In genomic region chr6:8511447-8511846, GRCm38 (mm10) we compare ENCODE assay signal across 8 mouse cellular contexts. TPM values are rescaled to one million over a fixed set of nuclear protein-coding genes. Genes with fewer than 3 reads are reported as not detected.
A peak's percentile ranks its signal among the peaks of the same experiment; 100 is the strongest.
DNase-seq lines count a peak whose midpoint lies in the region; ATAC-seq and TF ChIP-seq lines count a peak whose summit lies in the region.

No protein-coding gene starts in this region.

- H3K27me3 ChIP-seq in CH12.LX (replicated peaks): no peaks in the 10 kb centered on the region
- H3K27me3 ChIP-seq in forebrain, embryonic 16.5 days (replicated peaks; ENCODE audit: control insufficient read depth, insufficient read depth, low read length): no peaks in the 10 kb centered on the region
- no peaks in the 10 kb centered on the region for H3K27me3 ChIP-seq in liver, postnatal 0 days (ENCODE audit: insufficient read depth, low read length)

- peaks cover 5 to 38% of the 10 kb centered on the region in 2 experiments; a peak in 3 of 4 replicates for H3K4me1 ChIP-seq in CH12.LX (ENCODE audit: control insufficient read depth in 1 of 2, insufficient read depth in 2 of 2)
- peaks cover 14% of the 10 kb centered on the region for H3K4me1 ChIP-seq in forebrain, embryonic 16.5 days (replicated peaks; ENCODE audit: control insufficient read depth, insufficient read depth, low read length)
- peaks cover 15% of the 10 kb centered on the region for H3K4me1 ChIP-seq in liver, postnatal 0 days (ENCODE audit: insufficient read depth)

- WGBS in forebrain, embryonic 16.5 days: 2% methylated on average over 3 of the region's 3 CpGs
- 47% methylated on average over 3 of the region's 3 CpGs for WGBS in liver, postnatal 0 days (ENCODE audit: insufficient replicate concordance)

- no peak for ATAC-seq in forebrain, embryonic 16.5 days
- no peak for ATAC-seq in liver, postnatal 0 days
- ATAC-seq in activated CD4-positive, CD25-positive, alpha-beta regulatory T cell, adult 4 months: no peak

- no peak for TF ChIP-seq EP300 in CH12.LX (IDR thresholded peaks at IDR 0.05; ENCODE audit: low read length)
- no peak for TF ChIP-seq EP300 in liver, postnatal 0 days (IDR thresholded peaks at IDR 0.05; ENCODE audit: low read depth)

- H3K36me3 ChIP-seq in CH12.LX (replicated peaks in 1 of 2; ENCODE audit: control insufficient read depth in 1 of 2, insufficient read depth in 1 of 2, low read length in 1 of 2): no peaks in the 10 kb centered on the region
- H3K36me3 ChIP-seq in forebrain, embryonic 16.5 days (ENCODE audit: control insufficient read depth, insufficient read depth): no peaks in the 10 kb centered on the region
- no peaks in the 10 kb centered on the region for H3K36me3 ChIP-seq in liver, postnatal 0 days (replicated peaks; ENCODE audit: insufficient read depth, low read length)

- no peak for TF ChIP-seq POLR2A in CH12.LX (IDR thresholded peaks at IDR 0.05; ENCODE audit: low read depth, low read length)

- peak overlapping the region; percentile 81 to 95 (median 89) for H3K4me3 ChIP-seq in CH12.LX (replicated peaks in 1 of 3; ENCODE audit: low read depth in 2 of 3, low read length in 2 of 3, poor library complexity in 1 of 3)
- peak overlapping the region; percentile 92 for H3K4me3 ChIP-seq in forebrain, embryonic 16.5 days (replicated peaks; ENCODE audit: low read length)
- peak overlapping the region; percentile 83 for H3K4me3 ChIP-seq in liver, postnatal 0 days (ENCODE audit: low read depth, low read length)

- no peaks in the 10 kb centered on the region for H3K9me3 ChIP-seq in CH12.LX (replicated peaks; ENCODE audit: low read length)
- H3K9me3 ChIP-seq in forebrain, embryonic 16.5 days (ENCODE audit: control insufficient read depth, low read length): no peaks in the 10 kb centered on the region
- H3K9me3 ChIP-seq in liver, postnatal 0 days (ENCODE audit: low read length): no peaks in the 10 kb centered on the region

- no peak for TF ChIP-seq RAD21 in CH12.LX (IDR thresholded peaks at IDR 0.05; ENCODE audit: low read depth, low read length)

- dilution Hi-C loops in CH12.LX (cut with MboI; ENCODE audit: extremely low pct_ligation_motif_present, extremely low pct_unique_long_range_greater_than_20kb, low sequenced_read_pairs): no loop called here

- TF ChIP-seq CTCF in CH12.LX (conservative IDR thresholded peaks at IDR 0.05 in 1 of 2, IDR thresholded peaks at IDR 0.05 in 1 of 2; ENCODE audit: low read depth in 2 of 2, low read length in 2 of 2): no peak
- no peak for TF ChIP-seq CTCF in liver, postnatal 0 days (IDR thresholded peaks at IDR 0.05; ENCODE audit: low read depth)

- H3K9ac ChIP-seq in CH12.LX (ENCODE audit: insufficient read depth, low read depth): peak overlapping the region; percentile 93; the same call in 1 of the 2 replicates
- peak overlapping the region; percentile 98 for H3K9ac ChIP-seq in forebrain, embryonic 16.5 days (replicated peaks; ENCODE audit: low read depth, low read length)
- peak overlapping the region; percentile 96 for H3K9ac ChIP-seq in liver, postnatal 0 days (replicated peaks)

- peak overlapping the region; percentile 97 for H3K4me2 ChIP-seq in CH12.LX (ENCODE audit: insufficient read depth, low read depth, poor library complexity, severe bottlenecking)
- H3K4me2 ChIP-seq in forebrain, embryonic 16.5 days (ENCODE audit: low read length): peak overlapping the region; percentile 82
- peak overlapping the region; percentile 96 for H3K4me2 ChIP-seq in liver, postnatal 0 days (ENCODE audit: low read depth, low read length)

- peaks cover 31% of the 10 kb centered on the region for H3K79me2 ChIP-seq in CH12.LX (replicated peaks; ENCODE audit: control insufficient read depth, extremely low read depth, insufficient read depth, poor library complexity, severe bottlenecking)

- in situ Hi-C loops in CH12.LX (cut with MboI; ENCODE audit: low pct_ligation_motif_present, low pct_unique_long_range_greater_than_20kb, low sequenced_read_pairs): no loop called here

- peak; percentile 23 for DNase-seq in cerebellum, adult 9-11 months
- no peak for DNase-seq in cerebellum, adult 11-12 months
- DNase-seq in CH12.LX (ENCODE audit: extremely low read depth): no peak
- no peak for DNase-seq in liver, postnatal 0 days
- no peak for DNase-seq in testis, postnatal 14 days (ENCODE audit: low spot score)
- no peak for DNase-seq in gastrocnemius, adult 8-10 months (ENCODE audit: low spot score in 2 of 2)

- H3K27ac ChIP-seq in CH12.LX (ENCODE audit: insufficient read depth, low read depth): no peak overlapping the region
- H3K27ac ChIP-seq in forebrain, embryonic 16.5 days (ENCODE audit: low read length): 0 out of 2 replicates have a peak overlapping the region, but pooled peaks have one; percentile 44
- no peak overlapping the region for H3K27ac ChIP-seq in liver, postnatal 0 days (ENCODE audit: low read depth)

TF ChIP-seq in CH12.LX, 34 proteins besides CTCF, POLR2A, EP300 and RAD21:
- TF ChIP-seq SMC3 (IDR thresholded peaks at IDR 0.05; ENCODE audit: low read depth, low read length): no peak
- 0 out of 2 replicates have a peak, but pooled peaks have one; percentile 12 for TF ChIP-seq MXI1 (IDR thresholded peaks at IDR 0.05; ENCODE audit: low read depth, low read length)

RNA-seq across cellular contexts. Expression of gene Glcci1, which starts 2.0 kb away (rescaled TPM):
- 1.9 and 4.4 TPM in 2 replicates for total RNA-seq in CH12.LX (2012; rRNA removed)
- 2.4 and 2.5 TPM in 2 replicates for total RNA-seq in CH12.LX (2014; rRNA removed)
- polyA plus RNA-seq in CH12.LX (2012; ENCODE audit: insufficient read length, low read depth): 3.5 and 4.8 TPM in 2 replicates
- 12.2 and 16.2 TPM in 2 replicates for polyA plus RNA-seq in forebrain, embryonic 16.5 days (2015; fragmentation: Nextera tagmentation; extraction: Ambion mirVana)
- polyA plus RNA-seq in liver, postnatal 0 days (2015; fragmentation: Nextera tagmentation; extraction: Ambion mirVana): 2.5 and 3.0 TPM in 2 replicates
- polyA plus RNA-seq in activated CD4-positive, CD25-positive, alpha-beta regulatory T cell, adult 4 months (2017; shearing (Covaris generic)): 10 to 100 TPM; 18.9 to 29.2 TPM
- 1 to 10 TPM; 2.3 to 4.0 (median 3.6) TPM for total RNA-seq in gastrocnemius, adult 8-10 months (2022)
